Mouse (Mus musculus) ES-E14 (cell line): ENCODE results near the gene Slc35e4.

Experiments
- CHD2 ChIP-seq: IDR thresholded peaks from 2 replicates; pipeline ENCODE4 v1.6.1; 2014; ENCODE audit warnings: mild to moderate bottlenecking, low read depth, low read length, inconsistent platforms
- ZC3H11A ChIP-seq: IDR thresholded peaks from 2 replicates; pipeline ENCODE4 v1.6.1; 2012; ENCODE audit warnings: low read depth, mild to moderate bottlenecking, inconsistent platforms, low read length, borderline replicate concordance
- ZNF384 ChIP-seq: IDR thresholded peaks from 2 replicates; pipeline ENCODE4 v1.6.1; 2012; ENCODE audit warnings: low read depth, low read length, inconsistent platforms

DNA sequence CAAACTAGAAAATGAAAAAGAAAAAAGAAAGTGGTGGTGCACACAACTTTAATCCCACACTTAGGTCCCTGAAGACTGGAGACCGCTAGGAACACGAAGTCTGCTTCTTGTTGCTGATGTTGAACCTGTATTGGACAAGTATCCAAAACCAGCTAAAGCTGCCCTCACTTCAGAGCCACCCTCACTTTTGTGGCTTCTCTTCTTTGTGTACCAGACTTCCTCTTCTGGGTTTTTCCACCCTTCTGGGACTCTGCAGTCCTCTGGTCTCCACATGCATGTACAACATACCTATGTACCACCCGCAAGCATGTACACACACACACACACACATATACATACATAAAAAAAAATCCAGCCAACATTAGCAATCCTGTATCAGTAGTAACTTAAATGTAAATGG lies 30.8 kb downstream of the Slc35e4 start:
- no peak for TF ChIP-seq CHD2
- TF ChIP-seq ZC3H11A = no peak
- TF ChIP-seq ZNF384 = no peak
